Mouse (Mus musculus) kidney, embryonic 16.5 days (tissue): ENCODE results near the gene Scml2. TPM values are rescaled to one million over a fixed set of nuclear protein-coding genes. Genes with fewer than 3 reads are reported as not detected.
"Not testable (repeated sequence)": the region's sequence is repeated elsewhere in the genome, so short reads cannot be mapped to it uniquely, and the experiment has no call there.

Source experiments
- ATAC-seq: fragments of 200-750 bp; cut with Nextera tagmentation; 2 replicates; pipeline ENCODE4 v1.8.0; 2017; ENCODE audit warnings: moderate TSS enrichment; ENCODE audit not compliant: low FRiP score, low TSS enrichment
- H3K27ac ChIP-seq: fragments of 300-500 bp; sonication (generic); 2 replicates; pipeline ENCODE4 v1.5.1; 2014; ENCODE audit warnings: low read length
- H3K27me3 ChIP-seq: fragments of 300-500 bp; sonication (generic); 2 replicates; pipeline ENCODE4 v1.6.1; 2014; ENCODE audit warnings: low read length, control low read depth, mixed read lengths; ENCODE audit not compliant: insufficient read depth
- H3K36me3 ChIP-seq: fragments of 300-500 bp; sonication (generic); 2 replicates; pipeline ENCODE4 v1.6.1; 2014; ENCODE audit warnings: low read length, control low read depth, mixed read lengths; ENCODE audit not compliant: insufficient read depth
- H3K4me1 ChIP-seq: fragments of 300-500 bp; sonication (generic); 2 replicates; pipeline ENCODE4 v1.6.1; 2014; ENCODE audit warnings: low read length, control low read depth, mixed read lengths; ENCODE audit not compliant: insufficient read depth
- H3K4me2 ChIP-seq: fragments of 300-500 bp; sonication (generic); replicated peaks from 2 replicates; pipeline ENCODE4 v1.6.1; 2014; ENCODE audit warnings: low read depth, low read length
- H3K4me3 ChIP-seq: fragments of 300-500 bp; sonication (generic); 2 replicates; pipeline ENCODE4 v1.5.1; 2014; ENCODE audit warnings: mild to moderate bottlenecking, low read length
- H3K9ac ChIP-seq: fragments of 300-500 bp; sonication (generic); replicated peaks from 2 replicates; pipeline ENCODE4 v1.6.1; 2014; ENCODE audit warnings: low read length
- H3K9me3 ChIP-seq: fragments of 300-500 bp; sonication (generic); 2 replicates; pipeline ENCODE4 v1.6.1; 2016; ENCODE audit warnings: low read length, control low read depth
- WGBS: fragments of 180-500 bp; shearing (Covaris S2); extraction: QIAGEN DNeasy Blood & Tissue Kit; methylation state at CpG from one replicate; pipeline ENCODE4 v1.1.7; 2014; 5-methylcytosine and 5-hydroxymethylcytosine counted together
- polyA plus RNA-seq: library from polyadenylated mRNA; unstranded; fragments of >200 nt; fragmentation: Nextera tagmentation; extraction: Ambion mirVana; gene quantifications from 2 replicates; pipeline ENCODE4 v1.2.1, GENCODE M21; 2015

Scml2 gene
- 3.2 and 3.5 TPM in 2 replicates for polyA plus RNA-seq

- H3K4me3 ChIP-seq, H3K9ac ChIP-seq, H3K27me3 ChIP-seq, H3K9me3 ChIP-seq, H3K27ac ChIP-seq, ATAC-seq, H3K36me3 ChIP-seq, H3K4me1 ChIP-seq, H3K4me2 ChIP-seq: not testable (repeated sequence)
- WGBS: 100% methylated on average over 2 of the region's 14 CpGs
Observed at GRCm38 (mm10) chrX:161116893-161117292, at the start of gene Scml2. Gene Scml2 (plus strand): TSS chrX:161117193.

DNA sequence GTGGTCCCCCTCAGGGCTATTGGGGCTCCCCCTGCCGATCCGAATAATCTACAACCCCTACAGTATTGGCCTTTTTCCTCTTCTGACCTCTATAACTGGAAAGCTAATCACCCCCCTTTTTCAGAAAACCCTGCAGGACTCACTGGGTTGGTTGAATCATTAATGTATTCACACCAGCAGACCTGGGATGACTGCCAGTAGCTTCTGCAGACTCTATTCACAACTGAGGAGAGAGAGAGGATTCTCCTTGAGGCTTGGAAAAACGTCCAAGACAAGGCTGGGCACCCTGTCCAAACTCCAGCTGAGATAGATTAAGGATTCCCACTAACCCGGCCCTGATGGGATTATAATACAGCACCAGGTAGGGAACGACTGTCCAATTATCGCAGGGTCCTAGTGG is 41.4 kb upstream of the Scml2 start:
- not testable (repeated sequence) for H3K4me2 ChIP-seq, H3K9ac ChIP-seq, H3K36me3 ChIP-seq, H3K9me3 ChIP-seq, H3K4me3 ChIP-seq, H3K4me1 ChIP-seq, H3K27me3 ChIP-seq, H3K27ac ChIP-seq, ATAC-seq
- WGBS: 79% methylated on average over 6 of the region's 6 CpGs

DNA sequence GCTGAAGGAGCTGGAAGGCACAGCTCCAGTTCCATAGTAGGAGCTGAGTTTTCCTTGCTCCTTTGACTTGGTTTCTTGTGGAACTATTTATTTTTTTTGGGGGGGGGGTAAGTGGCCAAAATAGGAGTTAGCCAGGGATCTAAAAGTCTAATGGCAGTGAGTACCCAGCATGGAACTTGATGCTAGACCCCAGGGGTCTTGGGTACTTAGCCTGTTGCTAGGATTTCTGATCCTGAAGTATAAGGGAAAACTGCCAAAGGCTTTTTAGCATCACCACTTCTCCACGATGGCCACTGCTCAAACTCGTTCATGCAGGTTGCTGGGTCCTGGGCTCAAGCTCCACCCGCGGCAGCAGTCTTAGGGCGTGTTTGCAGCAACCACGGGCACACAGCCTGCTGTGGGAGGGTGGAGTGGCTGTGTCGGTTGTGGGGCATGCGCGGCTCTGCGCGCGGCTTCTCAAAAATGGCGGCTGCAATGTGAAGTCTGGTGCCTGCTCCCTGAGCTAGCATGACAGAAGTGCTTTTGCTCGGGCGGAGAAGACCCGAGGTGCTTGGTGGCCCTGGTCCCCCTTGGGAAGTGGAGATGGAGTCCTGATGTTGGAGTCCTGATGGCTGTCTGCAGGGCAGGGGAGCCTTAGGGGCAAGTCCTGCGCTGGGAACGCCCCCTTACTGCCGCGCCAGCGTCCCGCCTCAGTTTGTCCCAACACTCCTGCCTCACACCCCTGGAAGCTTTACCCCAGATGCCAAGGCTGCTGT is 45.5 kb downstream of the Scml2 start:
- H3K36me3 ChIP-seq: no peaks in the 10 kb centered on the region
- H3K9me3 ChIP-seq: no peaks in the 10 kb centered on the region
- H3K27ac ChIP-seq: no peak overlapping the region
- WGBS: 27% methylated on average over 22 of the region's 22 CpGs
- peak; percentile 98 for ATAC-seq
- H3K4me1 ChIP-seq: no peaks in the 10 kb centered on the region
- peak overlapping the region; percentile 61 for H3K4me3 ChIP-seq
- peak overlapping the region; percentile 64 for H3K9ac ChIP-seq
- H3K4me2 ChIP-seq: peak overlapping the region; percentile 60
- no peaks in the 10 kb centered on the region for H3K27me3 ChIP-seq

- ATAC-seq: no peak
- H3K9me3 ChIP-seq: no peaks in the 10 kb centered on the region
- no peak overlapping the region for H3K27ac ChIP-seq
- peak overlapping the region; percentile 60 for H3K4me2 ChIP-seq
- H3K4me1 ChIP-seq: no peaks in the 10 kb centered on the region
- H3K9ac ChIP-seq: peak overlapping the region; percentile 64
- H3K36me3 ChIP-seq: no peaks in the 10 kb centered on the region
- 16% methylated on average over 6 of the region's 6 CpGs for WGBS
- peak overlapping the region; percentile 61 for H3K4me3 ChIP-seq
- no peaks in the 10 kb centered on the region; the same call in 1 of the 2 replicates for H3K27me3 ChIP-seq
Observed at GRCm38 (mm10) chrX:161163069-161163416, 46.0 kb downstream of the Scml2 start.

GRCm38 (mm10) chrX:161287156-161287555 is 170.2 kb downstream of the Scml2 start, which contains the start of gene Gm15262:
Gene Gm15262 (plus strand): TSS chrX:161287456.
- H3K4me3 ChIP-seq: not testable (repeated sequence)

More at GRCm38 (mm10) chrX:161287156-161287555, 170.2 kb downstream of the Scml2 start, which contains the start of gene Gm15262:
- not testable (repeated sequence) for H3K27ac ChIP-seq, H3K27me3 ChIP-seq, H3K4me2 ChIP-seq, ATAC-seq, H3K4me1 ChIP-seq, H3K36me3 ChIP-seq, H3K9ac ChIP-seq, H3K9me3 ChIP-seq
- WGBS: 66% methylated on average over 2 of the region's 2 CpGs

Other genes with a start within 250 kb of the Scml2 start
- 0.10 and 0.12 TPM in 2 replicates for gene Gja6, start 210.1 kb upstream of the Scml2 start, polyA plus RNA-seq
- gene Cdkl5, start 122.5 kb upstream of the Scml2 start, polyA plus RNA-seq: 1.9 and 2.5 TPM in 2 replicates
- gene Gm15262, start 170.3 kb downstream of the Scml2 start, polyA plus RNA-seq: not detected in 2 replicates